Mouse (Mus musculus): ENCODE measurements around the gene Pla2g2d.

GRCm38 (mm10) chr4:138824660-138825059 is 49.1 kb downstream of the Pla2g2d start:
- TF ChIP-seq NELFE (IDR thresholded peaks at IDR 0.05; ENCODE audit: low read depth, low read length) = no peak
- no peak for TF ChIP-seq EP300 (IDR thresholded peaks at IDR 0.05; ENCODE audit: low read depth in 1 of 2, low read length in 2 of 2)
- TF ChIP-seq E2F4 (IDR thresholded peaks at IDR 0.05; ENCODE audit: borderline replicate concordance, low read depth, low read length) = no peak
- TF ChIP-seq POLR2A (IDR thresholded peaks at IDR 0.05; ENCODE audit: control insufficient read depth in 1 of 2, insufficient read depth in 1 of 2, low read depth in 1 of 2, low read length in 2 of 2, poor library complexity in 1 of 2) = no peak
- TF ChIP-seq POLR2AphosphoS2 (IDR thresholded peaks at IDR 0.05; ENCODE audit: low read length) = no peak
- no peak; a peak in 1 of 6 replicates for TF ChIP-seq CTCF (IDR thresholded peaks at IDR 0.05 in 2 of 3, conservative IDR thresholded peaks at IDR 0.05 in 1 of 3; ENCODE audit: control insufficient read depth in 1 of 3, insufficient read depth in 1 of 3, low read depth in 2 of 3, low read length in 3 of 3, poor library complexity in 1 of 3, severe bottlenecking in 1 of 3)
- TF ChIP-seq TCF12 (IDR thresholded peaks at IDR 0.05; ENCODE audit: low read depth, low read length) = no peak
